Mouse (Mus musculus): ENCODE data around the gene Cers2. TPM values are rescaled to one million over a fixed set of nuclear protein-coding genes. Genes with fewer than 3 reads are reported as not detected.

Cers2 gene
- total and polyA plus RNA-seq, 2 experiments from 2014 or later = 58.5 to 82.5 TPM

GRCm38 (mm10) chr3:95285390-95285789 is 29.2 kb upstream of the Cers2 start:
- ATAC-seq (ENCODE audit: low FRiP score) = no peak
- WGBS = 96% methylated on average over 5 of the region's 5 CpGs
- H3K9ac ChIP-seq (replicated peaks; ENCODE audit: low read length, poor library complexity, severe bottlenecking) = no peak overlapping the region
- no peaks in the 10 kb centered on the region for H3K9me3 ChIP-seq (ENCODE audit: low read length)
- no peak overlapping the region for H3K4me2 ChIP-seq (ENCODE audit: low read depth, low read length, poor library complexity, severe bottlenecking)
- no peak for DNase-seq (ENCODE audit: low spot score)
- peaks cover 9% of the 10 kb centered on the region; the same call in 1 of the 2 replicates for H3K4me1 ChIP-seq (ENCODE audit: insufficient read depth, low read length)
- peaks cover 8% of the 10 kb centered on the region; the same call in 1 of the 2 replicates for H3K36me3 ChIP-seq (ENCODE audit: insufficient read depth, low read length)
- no peak overlapping the region for H3K4me3 ChIP-seq (ENCODE audit: low read depth, low read length)
- TF ChIP-seq CTCF (IDR thresholded peaks at IDR 0.05) = no peak
- no peaks in the 10 kb centered on the region for H3K27me3 ChIP-seq (ENCODE audit: insufficient read depth, low read length)
- no peak overlapping the region for H3K27ac ChIP-seq (ENCODE audit: low read depth, low read length)

- Histone ChIP-seq H3K4me3 (ENCODE audit: low read depth, low read length) (no peak overlapping the region), H3K36me3 (ENCODE audit: insufficient read depth, low read length) (peaks cover 8% of the 10 kb centered on the region; the same call in 1 of the 2 replicates), H3K4me2 (ENCODE audit: low read depth, low read length, poor library complexity, severe bottlenecking) (no peak overlapping the region), H3K9ac (replicated peaks; ENCODE audit: low read length, poor library complexity, severe bottlenecking) (no peak overlapping the region), H3K27ac (ENCODE audit: low read depth, low read length) (no peak overlapping the region), H3K9me3 (ENCODE audit: low read length) (no peaks in the 10 kb centered on the region), H3K4me1 (ENCODE audit: insufficient read depth, low read length) (peaks cover 6% of the 10 kb centered on the region; the same call in 1 of the 2 replicates), H3K27me3 (ENCODE audit: insufficient read depth, low read length) (no peaks in the 10 kb centered on the region)
- TF ChIP-seq CTCF (IDR thresholded peaks at IDR 0.05) = no peak
- WGBS = 72% methylated on average over 5 of the region's 5 CpGs
- DNase-seq (ENCODE audit: low spot score) (no peak), ATAC-seq (ENCODE audit: low FRiP score) (no peak)
Observed at GRCm38 (mm10) chr3:95286011-95286410, 28.6 kb upstream of the Cers2 start.

- DNase-seq (ENCODE audit: low spot score) (no peak), ATAC-seq (ENCODE audit: low FRiP score) (no peak)
- Histone ChIP-seq H3K4me1 (ENCODE audit: insufficient read depth, low read length) (peaks cover 6% of the 10 kb centered on the region; the same call in 1 of the 2 replicates), H3K36me3 (ENCODE audit: insufficient read depth, low read length) (peaks cover 8% of the 10 kb centered on the region; the same call in 1 of the 2 replicates), H3K27ac (ENCODE audit: low read depth, low read length) (no peak overlapping the region), H3K4me2 (ENCODE audit: low read depth, low read length, poor library complexity, severe bottlenecking) (no peak overlapping the region), H3K9me3 (ENCODE audit: low read length) (no peaks in the 10 kb centered on the region), H3K4me3 (ENCODE audit: low read depth, low read length) (no peak overlapping the region), H3K9ac (replicated peaks; ENCODE audit: low read length, poor library complexity, severe bottlenecking) (no peak overlapping the region), H3K27me3 (ENCODE audit: insufficient read depth, low read length) (no peaks in the 10 kb centered on the region)
- TF ChIP-seq CTCF (IDR thresholded peaks at IDR 0.05) = no peak
- 89% methylated on average over 7 of the region's 7 CpGs for WGBS
Observed at GRCm38 (mm10) chr3:95286510-95286909, 28.1 kb upstream of the Cers2 start.

- H3K9ac ChIP-seq (replicated peaks; ENCODE audit: low read length, poor library complexity, severe bottlenecking) = no peak overlapping the region
- ATAC-seq (ENCODE audit: low FRiP score) (no peak), DNase-seq (ENCODE audit: low spot score) (no peak)
- H3K4me2 ChIP-seq (ENCODE audit: low read depth, low read length, poor library complexity, severe bottlenecking) = no peak overlapping the region
- peaks cover 6% of the 10 kb centered on the region; the same call in 1 of the 2 replicates for H3K4me1 ChIP-seq (ENCODE audit: insufficient read depth, low read length)
- no peak overlapping the region for H3K4me3 ChIP-seq (ENCODE audit: low read depth, low read length)
- H3K27ac ChIP-seq (ENCODE audit: low read depth, low read length) = no peak overlapping the region
- peaks cover 8% of the 10 kb centered on the region; the same call in 1 of the 2 replicates for H3K36me3 ChIP-seq (ENCODE audit: insufficient read depth, low read length)
- WGBS = 90% methylated on average over 3 of the region's 3 CpGs
- TF ChIP-seq CTCF (IDR thresholded peaks at IDR 0.05) = no peak
- H3K9me3 ChIP-seq (ENCODE audit: low read length) = no peaks in the 10 kb centered on the region
- H3K27me3 ChIP-seq (ENCODE audit: insufficient read depth, low read length) = no peaks in the 10 kb centered on the region
Observed at GRCm38 (mm10) chr3:95287541-95287940, 27.1 kb upstream of the Cers2 start.

GRCm38 (mm10) chr3:95289419-95289818 is 25.2 kb upstream of the Cers2 start:
- TF ChIP-seq CTCF (IDR thresholded peaks at IDR 0.05) = no peak
- Histone ChIP-seq H3K4me2 (ENCODE audit: low read depth, low read length, poor library complexity, severe bottlenecking) (no peak overlapping the region), H3K27me3 (ENCODE audit: insufficient read depth, low read length) (no peaks in the 10 kb centered on the region), H3K4me3 (ENCODE audit: low read depth, low read length) (no peak overlapping the region), H3K36me3 (ENCODE audit: insufficient read depth, low read length) (peaks cover 9% of the 10 kb centered on the region; the same call in 1 of the 2 replicates), H3K9me3 (ENCODE audit: low read length) (no peaks in the 10 kb centered on the region), H3K9ac (replicated peaks; ENCODE audit: low read length, poor library complexity, severe bottlenecking) (no peak overlapping the region), H3K27ac (ENCODE audit: low read depth, low read length) (no peak overlapping the region), H3K4me1 (ENCODE audit: insufficient read depth, low read length) (no peaks in the 10 kb centered on the region)
- ATAC-seq (ENCODE audit: low FRiP score) (no peak), DNase-seq (ENCODE audit: low spot score) (no peak)
- 93% methylated on average over 4 of the region's 4 CpGs for whole genome bisulfite sequencing

- Histone ChIP-seq H3K4me3 (ENCODE audit: low read depth, low read length) (no peak overlapping the region), H3K9me3 (ENCODE audit: low read length) (no peaks in the 10 kb centered on the region), H3K36me3 (ENCODE audit: insufficient read depth, low read length) (peaks cover 17% of the 10 kb centered on the region), H3K4me2 (ENCODE audit: low read depth, low read length, poor library complexity, severe bottlenecking) (no peak overlapping the region), H3K27me3 (ENCODE audit: insufficient read depth, low read length) (no peaks in the 10 kb centered on the region), H3K4me1 (ENCODE audit: insufficient read depth, low read length) (no peaks in the 10 kb centered on the region), H3K9ac (replicated peaks; ENCODE audit: low read length, poor library complexity, severe bottlenecking) (no peak overlapping the region), H3K27ac (ENCODE audit: low read depth, low read length) (no peak overlapping the region)
- WGBS = 80% methylated on average over 6 of the region's 6 CpGs
- TF ChIP-seq CTCF (IDR thresholded peaks at IDR 0.05) = no peak
- ATAC-seq (ENCODE audit: low FRiP score) = no peak
- no peak for DNase-seq (ENCODE audit: low spot score)
Observed at GRCm38 (mm10) chr3:95290156-95290555, 24.4 kb upstream of the Cers2 start.

Data from midbrain, postnatal 0 days (tissue).